Mouse (Mus musculus): ENCODE results near the gene Lgals3.

GRCm38 (mm10) chr14:47432987-47433386 is 65.4 kb downstream of the Lgals3 start:
- no peak for TF ChIP-seq ZKSCAN1 (IDR thresholded peaks at IDR 0.05; ENCODE audit: borderline replicate concordance, low read depth, low read length)
- no peak for TF ChIP-seq EP300 (IDR thresholded peaks at IDR 0.05; ENCODE audit: low read length)
- TF ChIP-seq CTCF (conservative IDR thresholded peaks at IDR 0.05 in 1 of 2, IDR thresholded peaks at IDR 0.05 in 1 of 2; ENCODE audit: low read depth in 2 of 2, low read length in 2 of 2) = peak in 1 of 2 experiments; percentile 49; a peak in 2 of 4 replicates
- TF ChIP-seq PAX5 (IDR thresholded peaks at IDR 0.05; ENCODE audit: low read length) = no peak
- no peak for TF ChIP-seq MYC (IDR thresholded peaks at IDR 0.05; ENCODE audit: low read depth, low read length)
- TF ChIP-seq SIN3A (IDR thresholded peaks at IDR 0.05; ENCODE audit: low read length) = no peak
- TF ChIP-seq CHD1 (IDR thresholded peaks at IDR 0.05; ENCODE audit: low read depth, low read length) = no peak

Data from CH12.LX (cell line).